Mouse (Mus musculus): ENCODE results near the gene Tekt5.

Gene Tekt5

DNA sequence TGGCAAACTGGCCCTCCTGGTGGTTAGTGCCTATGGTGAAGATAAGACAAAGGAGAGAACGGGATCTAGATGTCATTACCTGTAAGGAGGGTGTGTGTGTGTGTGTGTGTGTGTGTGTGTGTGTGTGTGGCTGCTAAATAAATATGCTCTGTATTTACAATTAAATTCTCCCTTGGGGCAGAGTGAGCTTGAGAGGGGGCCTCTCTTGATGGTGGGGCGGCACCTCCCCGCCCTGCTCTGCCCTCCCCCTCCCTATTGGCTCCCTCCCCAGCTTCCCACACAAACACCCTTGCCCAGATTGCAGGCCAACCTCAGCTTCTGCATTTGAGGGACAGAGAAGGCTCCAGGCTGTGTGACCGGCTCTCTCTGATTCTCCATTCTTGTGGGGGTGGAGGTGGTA lies 83.3 kb downstream of the Tekt5 start:
- in situ Hi-C loops (cut with MboI; ENCODE audit: low pct_unique_long_range_greater_than_20kb in 1 of 2, low sequenced_read_pairs in 2 of 2, unreplicated experiment in 1 of 2): no loop called here

DNA sequence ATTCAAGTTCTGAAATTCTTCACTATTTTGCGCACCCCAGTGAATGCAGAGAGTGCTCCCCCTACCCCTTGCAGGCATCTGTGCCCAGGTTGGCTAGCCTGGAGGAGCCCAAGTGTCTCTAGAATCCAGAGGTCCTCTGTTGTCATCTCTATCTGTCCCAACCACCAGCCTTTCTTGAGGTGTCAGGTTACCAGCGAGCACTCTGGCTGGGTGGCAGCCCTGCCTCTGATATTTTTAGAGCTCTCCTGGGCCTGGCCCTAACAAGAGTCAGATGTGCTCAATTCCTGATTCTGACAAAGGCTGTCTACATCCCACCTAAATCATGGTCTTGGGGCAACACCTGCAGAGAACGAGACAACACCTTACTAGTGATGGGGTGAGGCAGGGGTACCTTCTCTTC lies 84.2 kb downstream of the Tekt5 start:
- in situ Hi-C loops (cut with MboI; ENCODE audit: low pct_unique_long_range_greater_than_20kb in 1 of 2, low sequenced_read_pairs in 2 of 2, unreplicated experiment in 1 of 2): no loop called here

DNA sequence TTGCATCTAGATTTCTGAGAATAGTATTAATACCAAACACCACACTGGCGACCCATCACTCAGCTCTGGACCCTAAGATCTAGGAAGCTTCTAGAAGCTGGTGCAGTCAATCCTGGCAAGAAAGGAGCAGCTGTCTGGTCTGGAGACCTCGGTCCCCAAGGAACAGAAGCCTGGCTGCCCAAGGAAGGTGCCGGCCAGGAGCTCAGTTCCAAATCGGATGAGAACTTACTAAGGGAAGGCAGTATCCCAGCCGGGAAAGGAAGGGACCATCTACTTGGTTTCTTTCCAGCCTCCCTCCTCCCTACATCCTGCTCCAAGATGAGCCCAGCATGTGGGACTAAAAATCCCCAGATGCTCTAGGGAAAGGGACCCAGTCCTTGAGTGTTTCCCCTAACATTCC lies 84.8 kb downstream of the Tekt5 start:
- in situ Hi-C loops (cut with MboI; ENCODE audit: low pct_unique_long_range_greater_than_20kb in 1 of 2, low sequenced_read_pairs in 2 of 2, unreplicated experiment in 1 of 2): no loop called here
